Mouse (Mus musculus) stomach, embryonic 14.5 days (tissue): ENCODE results near the gene Csf2rb. TPM values are rescaled to one million over a fixed set of nuclear protein-coding genes. Genes with fewer than 3 reads are reported as not detected.

Experiments
- ATAC-seq: fragments of 200-750 bp; cut with Nextera tagmentation; 2 replicates; pipeline ENCODE4 v1.8.0; 2017; ENCODE audit warnings: low read depth, moderate TSS enrichment; ENCODE audit not compliant: insufficient number of reproducible peaks, insufficient read depth, low FRiP score
- H3K27ac ChIP-seq: fragments of 300-500 bp; sonication (generic); 2 replicates; pipeline ENCODE4 v1.5.1; 2014; ENCODE audit warnings: mild to moderate bottlenecking, low read length, moderate library complexity, mixed read lengths
- H3K27me3 ChIP-seq: fragments of 300-500 bp; sonication (generic); 2 replicates; pipeline ENCODE4 v1.6.1; 2014; ENCODE audit warnings: low read length, control low read depth, mixed read lengths; ENCODE audit not compliant: control insufficient read depth, insufficient read depth
- H3K36me3 ChIP-seq: fragments of 300-500 bp; sonication (generic); 2 replicates; pipeline ENCODE4 v1.6.1; 2014; ENCODE audit warnings: mild to moderate bottlenecking, control low read depth, low read length, moderate library complexity, mixed read lengths; ENCODE audit not compliant: control insufficient read depth, insufficient read depth
- H3K4me1 ChIP-seq: fragments of 300-500 bp; sonication (generic); 2 replicates; pipeline ENCODE4 v1.6.1; 2014; ENCODE audit warnings: low read length, control low read depth, mixed read lengths; ENCODE audit not compliant: control insufficient read depth, insufficient read depth
- H3K4me2 ChIP-seq: fragments of 300-500 bp; sonication (generic); replicated peaks from 2 replicates; pipeline ENCODE4 v1.6.1; 2014; ENCODE audit warnings: low read depth, low read length, control low read depth
- H3K4me3 ChIP-seq: fragments of 300-500 bp; sonication (generic); 2 replicates; pipeline ENCODE4 v1.5.1; 2014; ENCODE audit warnings: low read depth, low read length, control low read depth
- H3K9ac ChIP-seq: fragments of 300-500 bp; sonication (generic); replicated peaks from 2 replicates; pipeline ENCODE4 v1.6.1; 2014; ENCODE audit warnings: low read depth, mild to moderate bottlenecking, control low read depth, low read length, moderate library complexity, mixed read lengths
- H3K9me3 ChIP-seq: fragments of 300-500 bp; sonication (generic); 2 replicates; pipeline ENCODE4 v1.6.1; 2016; ENCODE audit warnings: low read depth, low read length, control low read depth; ENCODE audit not compliant: control insufficient read depth
- WGBS: fragments of 180-500 bp; shearing (Covaris S2); extraction: QIAGEN DNeasy Blood & Tissue Kit; methylation state at CpG from one replicate; pipeline ENCODE4 v1.1.7; 2014; 5-methylcytosine and 5-hydroxymethylcytosine counted together
- polyA plus RNA-seq: library from polyadenylated mRNA; unstranded; fragments of >200 nt; fragmentation: Nextera tagmentation; extraction: Ambion mirVana; gene quantifications from 2 replicates; pipeline ENCODE4 v1.2.1, GENCODE M21; 2014

Gene Csf2rb
- polyA plus RNA-seq, 1 experiment from 2014 or later = 1.6 TPM

- no peak overlapping the region for H3K4me2 ChIP-seq
- ATAC-seq = no peak
- no peak overlapping the region for H3K4me3 ChIP-seq
- H3K9me3 ChIP-seq = no peaks in the 10 kb centered on the region
- H3K27ac ChIP-seq = no peak overlapping the region
- 0% methylated on average over 1 of the region's 1 CpGs for WGBS
- no peak overlapping the region for H3K9ac ChIP-seq
- no peaks in the 10 kb centered on the region for H3K4me1 ChIP-seq
- H3K27me3 ChIP-seq = no peaks in the 10 kb centered on the region
- H3K36me3 ChIP-seq = no peaks in the 10 kb centered on the region
These were observed 29.4 kb downstream of the Csf2rb start for GRCm38 (mm10) chr15:78354958-78355357.

- 85% methylated on average over 5 of the region's 5 CpGs for WGBS
- Histone ChIP-seq H3K9ac (no peak overlapping the region), H3K9me3 (no peaks in the 10 kb centered on the region), H3K36me3 (no peaks in the 10 kb centered on the region), H3K27me3 (no peaks in the 10 kb centered on the region), H3K4me3 (no peak overlapping the region), H3K4me2 (no peak overlapping the region), H3K4me1 (no peaks in the 10 kb centered on the region), H3K27ac (no peak overlapping the region)
- ATAC-seq = no peak
These were observed 30.0 kb downstream of the Csf2rb start for GRCm38 (mm10) chr15:78355548-78355947.

DNA sequence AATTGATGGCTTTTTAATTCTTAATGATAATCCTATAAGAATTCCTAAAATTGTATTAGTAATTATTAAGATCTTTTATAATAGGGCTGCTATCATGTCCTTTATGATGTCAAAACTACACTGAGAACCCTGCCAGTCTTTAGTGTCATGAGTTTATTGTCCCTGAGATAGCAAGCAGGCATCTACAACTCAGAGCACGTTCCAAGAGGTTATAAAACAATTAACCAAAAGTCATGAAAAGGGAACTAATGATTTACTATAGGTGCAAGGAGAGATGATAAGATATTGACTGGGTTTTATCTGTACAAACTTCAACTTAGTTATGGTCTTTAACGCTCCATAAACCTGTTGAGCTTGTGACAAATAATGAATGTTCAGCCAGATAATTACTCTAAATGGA is 40.4 kb downstream of the Csf2rb start:
- Histone ChIP-seq H3K27me3 (no peaks in the 10 kb centered on the region), H3K9ac (no peak overlapping the region), H3K4me3 (no peak overlapping the region), H3K27ac (no peak overlapping the region), H3K4me2 (no peak overlapping the region), H3K36me3 (no peaks in the 10 kb centered on the region), H3K9me3 (peaks cover 3% of the 10 kb centered on the region; the same call in 1 of the 2 replicates), H3K4me1 (no peaks in the 10 kb centered on the region)
- no peak for ATAC-seq
- WGBS = 31% methylated on average over 2 of the region's 2 CpGs

- Histone ChIP-seq H3K9me3 (peaks cover 3% of the 10 kb centered on the region; the same call in 1 of the 2 replicates), H3K27ac (no peak overlapping the region), H3K4me3 (no peak overlapping the region), H3K4me2 (no peak overlapping the region), H3K9ac (no peak overlapping the region), H3K36me3 (no peaks in the 10 kb centered on the region), H3K27me3 (no peaks in the 10 kb centered on the region), H3K4me1 (no peaks in the 10 kb centered on the region)
- ATAC-seq = no peak
- WGBS = 59% methylated on average over 8 of the region's 8 CpGs
These were observed 41.3 kb downstream of the Csf2rb start for GRCm38 (mm10) chr15:78366875-78367274.

GRCm38 (mm10) chr15:78367811-78368210 is 42.3 kb downstream of the Csf2rb start:
- 79% methylated on average over 3 of the region's 3 CpGs for WGBS
- Histone ChIP-seq H3K4me3 (no peak overlapping the region), H3K9ac (no peak overlapping the region), H3K27ac (no peak overlapping the region), H3K27me3 (no peaks in the 10 kb centered on the region), H3K9me3 (no peaks in the 10 kb centered on the region), H3K4me2 (no peak overlapping the region), H3K36me3 (no peaks in the 10 kb centered on the region), H3K4me1 (no peaks in the 10 kb centered on the region)
- no peak for ATAC-seq

- no peak for ATAC-seq
- WGBS = 12% methylated on average over 8 of the region's 8 CpGs
- no peak overlapping the region for H3K4me3 ChIP-seq
- H3K27ac ChIP-seq = no peak overlapping the region
- no peak overlapping the region for H3K4me2 ChIP-seq
- H3K4me1 ChIP-seq = no peaks in the 10 kb centered on the region
- no peaks in the 10 kb centered on the region for H3K36me3 ChIP-seq
- H3K9me3 ChIP-seq = no peaks in the 10 kb centered on the region
- H3K27me3 ChIP-seq = no peaks in the 10 kb centered on the region
- H3K9ac ChIP-seq = no peak overlapping the region
These were observed 43.4 kb downstream of the Csf2rb start for GRCm38 (mm10) chr15:78368926-78369346.

DNA sequence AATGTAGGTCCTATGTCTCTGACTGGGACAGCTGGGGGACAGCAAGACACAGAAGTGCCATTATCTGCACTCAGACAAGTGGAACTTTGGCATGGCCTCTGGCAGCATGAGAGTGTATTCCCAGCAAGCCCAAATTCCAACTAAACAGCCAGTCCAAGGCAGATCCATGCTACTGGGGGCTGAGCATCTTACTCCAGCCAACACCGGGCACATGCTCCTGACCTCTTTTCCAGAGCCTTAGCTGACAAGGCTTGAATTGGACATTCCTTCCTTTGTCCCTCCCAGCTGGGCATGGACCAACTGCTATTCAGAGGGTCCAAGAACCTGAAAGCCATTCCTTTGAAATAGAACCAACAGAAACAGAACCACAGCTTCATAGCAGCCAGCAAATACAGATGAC is 44.1 kb downstream of the Csf2rb start:
- no peak for ATAC-seq
- WGBS = 95% methylated on average over 1 of the region's 1 CpGs
- Histone ChIP-seq H3K4me3 (no peak overlapping the region), H3K27ac (no peak overlapping the region), H3K4me1 (no peaks in the 10 kb centered on the region), H3K9ac (no peak overlapping the region), H3K9me3 (no peaks in the 10 kb centered on the region), H3K27me3 (no peaks in the 10 kb centered on the region), H3K4me2 (no peak overlapping the region), H3K36me3 (no peaks in the 10 kb centered on the region)

DNA sequence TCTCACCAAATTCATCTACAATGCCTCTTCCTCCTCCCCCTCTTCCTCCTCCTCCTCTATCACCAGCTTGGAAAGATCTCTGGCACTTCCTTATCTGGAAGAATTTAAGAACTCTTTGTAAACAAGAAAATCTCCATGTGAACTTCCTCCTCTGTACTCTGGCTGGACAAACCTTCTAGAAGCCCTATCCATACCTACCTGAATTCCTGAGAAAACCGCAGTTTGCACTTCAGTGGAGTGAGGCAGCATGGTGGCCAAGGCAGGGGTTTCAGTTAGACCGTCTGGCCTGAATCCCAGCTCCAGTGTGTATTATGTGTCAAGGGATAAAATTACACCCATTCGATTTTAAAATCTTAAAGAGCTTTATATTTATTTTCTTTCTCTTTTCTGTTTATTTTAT is 47.2 kb downstream of the Csf2rb start:
- WGBS = 44% methylated on average over 3 of the region's 3 CpGs
- no peak overlapping the region for H3K9ac ChIP-seq
- H3K4me2 ChIP-seq = no peak overlapping the region
- no peaks in the 10 kb centered on the region for H3K9me3 ChIP-seq
- no peak for ATAC-seq
- no peaks in the 10 kb centered on the region for H3K27me3 ChIP-seq
- H3K4me3 ChIP-seq = no peak overlapping the region
- no peak overlapping the region for H3K27ac ChIP-seq
- H3K4me1 ChIP-seq = no peaks in the 10 kb centered on the region
- H3K36me3 ChIP-seq = no peaks in the 10 kb centered on the region

GRCm38 (mm10) chr15:78374204-78374603 is 48.7 kb downstream of the Csf2rb start:
- Histone ChIP-seq H3K4me2 (no peak overlapping the region), H3K4me1 (no peaks in the 10 kb centered on the region), H3K36me3 (no peaks in the 10 kb centered on the region), H3K4me3 (no peak overlapping the region), H3K27me3 (no peaks in the 10 kb centered on the region), H3K9ac (no peak overlapping the region), H3K9me3 (no peaks in the 10 kb centered on the region), H3K27ac (no peak overlapping the region)
- no peak for ATAC-seq
- WGBS = 75% methylated on average over 3 of the region's 3 CpGs
